Mouse (Mus musculus) Patski (cell line): ENCODE measurements around the gene Mmp14. TPM values are rescaled to one million over a fixed set of nuclear protein-coding genes. Genes with fewer than 3 reads are reported as not detected.

ENCODE experiments used
- ATAC-seq: fragments of 100-300 bp; one replicate; pipeline ENCODE4 v1.8.0; 2021
- CTCF ChIA-PET: fragments of 350-600 bp; sonication (Branson Sonifier 250); formaldehyde crosslinking; loops from one replicate; lab custom pipeline; 2022; ENCODE audit warnings: inconsistent platforms; lab: Charles Lee
- POLR2A ChIA-PET: fragments of 350-600 bp; sonication (Branson Sonifier 250); formaldehyde crosslinking; loops from one replicate; lab custom pipeline; 2022; ENCODE audit warnings: antibody characterized with exemption, inconsistent platforms; lab: Charles Lee
- DNase-seq: peaks from one replicate; pipeline ENCODE4 v3.0.0-alpha.2; 2011; ENCODE audit warnings: low read depth, low spot score
- H3K27me3 ChIP-seq: fragments of 371-371 bp; one replicate; pipeline ENCODE4 v1.5.1; 2021
- CTCF ChIP-seq: fragments of 100-300 bp; IDR thresholded peaks from one replicate; pipeline ENCODE4 v1.5.1; 2021
- in situ Hi-C: fragments of 300-500 bp; cut with MboI; formaldehyde crosslinking; loops from 3 replicates; pipeline ENCODE4 v1.11.1; 2018; ENCODE audit warnings: low pct_unique_long_range_greater_than_20kb, mixed read lengths
- polyA plus RNA-seq: library from polyadenylated mRNA; unstranded; gene quantifications from one replicate; pipeline ENCODE4 v1.2.3, GENCODE M21; 2021

Gene Mmp14
- polyA plus RNA-seq, 1 experiment from 2014 or later, result 35.9 TPM

- POLR2A ChIA-PET, result interaction anchor here (1.4 kb wide), 1 partner anchor 16 kb away, joined by 3 read pairs; the partner anchor contains the start of gene Slc7a7
- in situ Hi-C loops, result no loop called here
- CTCF ChIA-PET, result interaction anchor here (1.1 to 1.7 kb wide), 2 partner anchors 16 to 201 kb away, joined by 3 to 6 read pairs; no protein-coding TSS in a partner anchor
- DNase-seq, result no peak
- TF ChIP-seq CTCF, result no peak
- H3K27me3 ChIP-seq, result no peaks in the 10 kb centered on the region
- no peak for ATAC-seq
Measured at GRCm38 (mm10) chr14:54432837-54433830, 1.7 kb downstream of the Mmp14 start.

- ChIA-PET CTCF (interaction anchor here (1.0 to 1.4 kb wide), 3 partner anchors 15 to 201 kb away, joined by 3 to 6 read pairs (median 4); no protein-coding TSS in a partner anchor), POLR2A (interaction anchor here (1.4 kb wide), 1 partner anchor 11 kb away, joined by 5 read pairs; no protein-coding TSS in a partner anchor)
- in situ Hi-C loops, result no loop called here
- H3K27me3 ChIP-seq, result no peaks in the 10 kb centered on the region
- no peak for TF ChIP-seq CTCF
- DNase-seq, result no peak
- no peak for ATAC-seq
Measured at GRCm38 (mm10) chr14:54433941-54434531, 2.6 kb downstream of the Mmp14 start.

- ATAC-seq (peak; percentile 31), DNase-seq (no peak)
- no peaks in the 10 kb centered on the region for H3K27me3 ChIP-seq
- no peak for TF ChIP-seq CTCF
- in situ Hi-C loops, result no loop called here
- CTCF ChIA-PET, result interaction anchor here (1.4 kb wide), 1 partner anchor 23 kb away, joined by 4 read pairs; no protein-coding TSS in a partner anchor
- POLR2A ChIA-PET, result interaction anchor here (1.4 kb wide), 1 partner anchor 10 kb away, joined by 5 read pairs; no protein-coding TSS in a partner anchor
Measured at GRCm38 (mm10) chr14:54435194-54435918, 3.9 kb downstream of the Mmp14 start.

GRCm38 (mm10) chr14:54439155-54439554 is 7.7 kb downstream of the Mmp14 start:
- CTCF ChIA-PET, result interaction anchor here (0.9 kb wide), 1 partner anchor 206 kb away, joined by 3 read pairs; no protein-coding TSS in a partner anchor
- in situ Hi-C loops, result no loop called here
- no peaks in the 10 kb centered on the region for H3K27me3 ChIP-seq
- POLR2A ChIA-PET, result no interaction called here
- TF ChIP-seq CTCF, result no peak
- DNase-seq (no peak), ATAC-seq (peak; percentile 4)

- ATAC-seq (no peak), DNase-seq (no peak)
- POLR2A ChIA-PET, result no interaction called here
- in situ Hi-C loops, result no loop called here
- no peak for TF ChIP-seq CTCF
- CTCF ChIA-PET, result interaction anchor here (0.9 kb wide), 1 partner anchor 207 kb away, joined by 3 read pairs; no protein-coding TSS in a partner anchor
- H3K27me3 ChIP-seq, result no peaks in the 10 kb centered on the region
Measured at GRCm38 (mm10) chr14:54439610-54440009, 8.2 kb downstream of the Mmp14 start.

- no peak for TF ChIP-seq CTCF
- ATAC-seq (no peak), DNase-seq (no peak)
- H3K27me3 ChIP-seq, result no peaks in the 10 kb centered on the region
- in situ Hi-C loops, result no loop called here
- ChIA-PET POLR2A (no interaction called here), CTCF (no interaction called here)
Measured at GRCm38 (mm10) chr14:54440538-54440937, 9.1 kb downstream of the Mmp14 start.

GRCm38 (mm10) chr14:54441365-54441764 is 10.0 kb downstream of the Mmp14 start:
- ChIA-PET CTCF (no interaction called here), POLR2A (no interaction called here)
- in situ Hi-C loops, result no loop called here
- ATAC-seq, result no peak
- no peaks in the 10 kb centered on the region for H3K27me3 ChIP-seq
- no peak for TF ChIP-seq CTCF
- DNase-seq, result no peak

GRCm38 (mm10) chr14:54442548-54442947 is 11.1 kb downstream of the Mmp14 start:
- POLR2A ChIA-PET, result no interaction called here
- no peak for DNase-seq
- CTCF ChIA-PET, result no interaction called here
- H3K27me3 ChIP-seq, result no peaks in the 10 kb centered on the region
- TF ChIP-seq CTCF, result no peak
- no peak for ATAC-seq
- in situ Hi-C loops, result no loop called here

GRCm38 (mm10) chr14:54443196-54443595 is 11.8 kb downstream of the Mmp14 start:
- no peaks in the 10 kb centered on the region for H3K27me3 ChIP-seq
- in situ Hi-C loops, result no loop called here
- ATAC-seq, result no peak
- no peak for TF ChIP-seq CTCF
- ChIA-PET POLR2A (no interaction called here), CTCF (no interaction called here)
- DNase-seq, result no peak
